Mouse (Mus musculus) Muller cell, postnatal 12 days (primary cell): ENCODE results near the gene Cyp2c66.
"Not testable (repeated sequence)": the region's sequence is repeated elsewhere in the genome, so short reads cannot be mapped to it uniquely, and the experiment has no call there.

Source experiments
- DNase-seq: peaks from one replicate; pipeline ENCODE4 v3.0.0-alpha.2; 2015; ENCODE audit errors: inconsistent ontology term

The Cyp2c66 gene

DNA sequence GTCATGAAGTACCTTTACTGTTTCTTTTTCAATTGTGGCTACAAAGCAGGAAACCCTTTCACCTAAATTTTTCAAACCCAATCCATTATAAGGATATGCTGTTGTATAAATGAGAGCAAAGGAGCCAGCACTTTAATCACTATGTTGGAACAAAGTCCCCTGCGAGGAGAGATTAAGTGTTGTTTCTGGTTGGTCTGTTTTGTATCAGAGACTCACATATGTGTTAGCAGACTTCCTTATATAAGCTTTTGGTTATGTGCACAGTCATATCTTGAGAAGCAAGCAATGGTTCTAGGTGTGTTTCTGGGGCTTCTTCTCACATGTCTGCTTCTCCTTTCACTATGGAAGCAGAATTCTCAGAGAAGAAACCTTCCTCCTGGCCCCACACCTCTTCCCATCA lies at the start of gene Cyp2c66:
Cyp2c66 (plus strand) TSS at position 255 of the 400 bp plus-strand sequence.
- no peak for DNase-seq

DNA sequence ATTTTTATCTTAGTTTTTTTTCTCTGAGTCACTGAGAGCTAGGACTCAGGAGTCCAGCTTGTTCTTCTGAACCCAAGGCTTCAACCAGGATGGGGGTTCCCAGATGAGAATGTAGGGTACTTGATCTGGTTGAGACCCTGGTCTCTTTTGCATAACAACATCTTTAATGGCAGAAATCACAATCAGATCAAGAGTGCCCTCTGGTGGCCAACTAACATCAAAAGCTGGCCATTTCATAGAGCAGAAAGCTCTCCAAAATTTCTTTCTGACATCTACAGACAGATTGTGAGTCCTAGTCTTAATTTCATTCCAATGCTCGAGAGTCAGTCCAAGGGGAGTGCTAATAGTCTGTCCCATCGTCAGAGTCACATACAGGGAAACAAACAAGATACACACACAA lies 14.9 kb upstream of the Cyp2c66 start:
- not testable (repeated sequence) for DNase-seq

DNA sequence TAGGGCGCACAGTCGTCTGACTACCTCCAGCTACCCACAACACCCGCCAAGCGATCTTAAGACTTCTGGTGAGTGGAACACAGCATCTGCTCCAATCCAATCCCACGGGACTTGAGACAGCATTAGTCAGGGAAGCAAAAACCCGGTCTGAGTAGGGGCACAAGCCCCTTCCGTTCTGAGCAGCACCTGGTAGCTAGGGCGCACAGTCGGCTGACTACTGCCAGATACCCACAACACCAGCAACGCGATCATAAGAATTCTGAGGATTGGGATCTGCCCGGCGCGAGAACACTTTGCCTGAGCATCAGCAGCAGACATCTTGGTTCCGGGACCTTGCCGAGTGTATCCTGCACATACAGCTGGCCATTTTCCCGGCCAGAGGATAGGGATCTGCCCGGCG lies 43.1 kb downstream of the Cyp2c66 start:
- DNase-seq: not testable (repeated sequence)
